Mouse (Mus musculus) heart, embryonic 11.5 days (tissue): ENCODE measurements around the gene Ccdc82. TPM values are rescaled to one million over a fixed set of nuclear protein-coding genes. Genes with fewer than 3 reads are reported as not detected.

Experiments
- polyA plus RNA-seq: library from polyadenylated mRNA; unstranded; fragments of >200 nt; fragmentation: Nextera tagmentation; extraction: Ambion mirVana; gene quantifications from 2 replicates; pipeline ENCODE4 v1.2.1, GENCODE M21; 2014

The Ccdc82 gene
- polyA plus RNA-seq, 1 experiment from 2014 or later = 8.0 TPM

Other genes with a start within 250 kb of the Ccdc82 start
- 6.7 and 7.1 TPM in 2 replicates for gene Jrkl, start 1.1 kb upstream of the Ccdc82 start, polyA plus RNA-seq
- 9.1 and 9.2 TPM in 2 replicates for gene Maml2, start 51.0 kb downstream of the Ccdc82 start, polyA plus RNA-seq
- gene Gm17571, start 199.8 kb downstream of the Ccdc82 start, polyA plus RNA-seq = not detected in 2 replicates